Mouse (Mus musculus): ENCODE measurements around the gene Ccdc125. TPM values are rescaled to one million over a fixed set of nuclear protein-coding genes. Genes with fewer than 3 reads are reported as not detected.
"Not testable (repeated sequence)": the region's sequence is repeated elsewhere in the genome, so short reads cannot be mapped to it uniquely, and the experiment has no call there.

The Ccdc125 gene
- polyA plus RNA-seq, 2 experiments from 2014 or later, result 24.4 to 25.0 TPM

- ATAC-seq, result no peak
Measured at GRCm38 (mm10) chr13:100721656-100722055, 52.1 kb downstream of the Ccdc125 start.

GRCm38 (mm10) chr13:100724051-100724754 lies 54.7 kb downstream of the Ccdc125 start:
- ATAC-seq, result no peak

GRCm38 (mm10) chr13:100725194-100725593 lies 55.7 kb downstream of the Ccdc125 start:
- ATAC-seq, result no peak

- no peak for ATAC-seq
Measured at GRCm38 (mm10) chr13:100728086-100728485, 58.6 kb downstream of the Ccdc125 start.

- ATAC-seq, result not testable (repeated sequence)
Measured at GRCm38 (mm10) chr13:100728530-100728929, 59.0 kb downstream of the Ccdc125 start.

- no peak for ATAC-seq
Measured at GRCm38 (mm10) chr13:100730153-100730860, 60.8 kb downstream of the Ccdc125 start.

- peak; percentile 97 for ATAC-seq
Measured at GRCm38 (mm10) chr13:100730861-100731176, 61.3 kb downstream of the Ccdc125 start, which contains the start of gene Cdk7. Cdk7 (minus strand) TSS chr13:100730939.

- not testable (repeated sequence) for ATAC-seq
Measured at GRCm38 (mm10) chr13:100731462-100732046, 62.0 kb downstream of the Ccdc125 start.

GRCm38 (mm10) chr13:100732756-100733155 lies 63.2 kb downstream of the Ccdc125 start:
- no peak for ATAC-seq

GRCm38 (mm10) chr13:100742831-100743230 lies 73.3 kb downstream of the Ccdc125 start:
- no peak for ATAC-seq

GRCm38 (mm10) chr13:100743346-100744035 lies 74.0 kb downstream of the Ccdc125 start:
- peak; percentile 14 for ATAC-seq

- peak; percentile 96 for ATAC-seq
Measured at GRCm38 (mm10) chr13:100744036-100744744, 74.7 kb downstream of the Ccdc125 start, which contains the start of gene Mrps36. Mrps36 (minus strand) TSS chr13:100744659.

GRCm38 (mm10) chr13:100746090-100746489 lies 76.6 kb downstream of the Ccdc125 start:
- no peak for ATAC-seq

Other genes with a start within 250 kb of the Ccdc125 start
- under 1 TPM in 1 of 2 experiments, not detected in 1; 0.20 TPM for gene Naip1, start 216.8 kb upstream of the Ccdc125 start, polyA plus RNA-seq (2017; shearing (Covaris generic))
- 10 to 100 TPM; 59.2 to 59.8 TPM for gene Gtf2h2, start 177.1 kb upstream of the Ccdc125 start, polyA plus RNA-seq (2017; shearing (Covaris generic))
- under 1 TPM; 0.69 to 0.82 TPM for gene Ocln, start 117.0 kb upstream of the Ccdc125 start, polyA plus RNA-seq (2017; shearing (Covaris generic))
- gene Marveld2, start 52.7 kb upstream of the Ccdc125 start, polyA plus RNA-seq (2017; shearing (Covaris generic)), result 1 to 10 TPM; 4.5 to 8.1 TPM
- 100 to 1,000 TPM; 107 to 115 TPM for gene Ak6, start 18.7 kb upstream of the Ccdc125 start, polyA plus RNA-seq (2017; shearing (Covaris generic))
- gene Rad17, start 18.7 kb upstream of the Ccdc125 start, polyA plus RNA-seq (2017; shearing (Covaris generic)), result 10 to 100 TPM; 23.8 to 25.8 TPM
- gene Taf9, start 18.1 kb upstream of the Ccdc125 start, polyA plus RNA-seq (2017; shearing (Covaris generic)), result 10 to 100 TPM; 15.8 to 22.5 TPM
- 10 to 100 TPM; 82.6 to 87.1 TPM for gene Cdk7, start 61.2 kb downstream of the Ccdc125 start, polyA plus RNA-seq (2017; shearing (Covaris generic))
- gene Mrps36, start 74.9 kb downstream of the Ccdc125 start, polyA plus RNA-seq (2017; shearing (Covaris generic)), result 100 to 1,000 TPM in 1 of 2 experiments, 10 to 100 TPM in 1; 85.2 to 108 TPM
- 1 to 10 TPM; 2.8 to 4.6 TPM for gene Cenph, start 106.2 kb downstream of the Ccdc125 start, polyA plus RNA-seq (2017; shearing (Covaris generic))
- gene Ccnb1, start 116.9 kb downstream of the Ccdc125 start, polyA plus RNA-seq (2017; shearing (Covaris generic)), result 10 to 100 TPM in 1 of 2 experiments, 1 to 10 TPM in 1; 9.1 to 22.6 TPM
- 10 to 100 TPM; 11.8 to 17.7 TPM for gene Slc30a5, start 163.7 kb downstream of the Ccdc125 start, polyA plus RNA-seq (2017; shearing (Covaris generic))

All from CD4-positive, CD25-positive, alpha-beta regulatory T cell, adult 4 months (primary cell).